Mouse (Mus musculus): Measurements from ENCODE around the gene Cfap36.

GRCm38 (mm10) chr11:29245988-29246387 is 1.2 kb downstream of the Cfap36 start:
- no peak for TF ChIP-seq CTCF (IDR thresholded peaks at IDR 0.05; ENCODE audit: control insufficient read depth, insufficient read depth, insufficient read length)
- TF ChIP-seq MAX (IDR thresholded peaks at IDR 0.05): no peak
- no peak for TF ChIP-seq USF1 (IDR thresholded peaks at IDR 0.05; ENCODE audit: low read depth)

Measured in C2C12 (cell line).